Mouse (Mus musculus) bone marrow, adult 2 months (tissue): ENCODE measurements at regions not wholly inside any gene's neighbourhood (a gene's known extent, or its start where the extent isn't known, plus 50 kb on each side); places are given as distances from the start of the nearest gene placed in this dataset.

ENCODE experiments used
- H3K27ac ChIP-seq: fragments of 200-500 bp; 2 replicates; pipeline ENCODE4 v1.5.1; 2012; ENCODE audit warnings: low read depth, mild to moderate bottlenecking, control low read depth, inconsistent platforms, low read length; ENCODE audit not compliant: control insufficient read depth, poor library complexity, insufficient read depth
- H3K4me1 ChIP-seq: fragments of 200-500 bp; 2 replicates; pipeline ENCODE4 v1.6.1; 2011; ENCODE audit warnings: low read length; ENCODE audit not compliant: control insufficient read depth, insufficient read depth
- H3K4me3 ChIP-seq: fragments of 200-500 bp; replicated peaks from 2 replicates; pipeline ENCODE3; 2011; ENCODE audit warnings: mild to moderate bottlenecking, low read depth, low read length, control low read depth; ENCODE audit not compliant: control insufficient read depth
- CTCF ChIP-seq: fragments of 200-500 bp; IDR thresholded peaks from 2 replicates; pipeline ENCODE4 v1.5.1; 2011; ENCODE audit warnings: low read length, control low read depth; ENCODE audit not compliant: control insufficient read depth, insufficient read depth
- POLR2A ChIP-seq: fragments of 200-500 bp; IDR thresholded peaks from 2 replicates; pipeline ENCODE4 v1.6.1; 2011; ENCODE audit warnings: low read depth, mild to moderate bottlenecking, control low read depth, low read length, borderline replicate concordance; ENCODE audit not compliant: control insufficient read depth
- WGBS: fragments of 180-500 bp; shearing (Covaris S2); methylation state at CpG from one replicate; pipeline ENCODE4 v1.1.7; 2018; 5-methylcytosine and 5-hydroxymethylcytosine counted together

DNA sequence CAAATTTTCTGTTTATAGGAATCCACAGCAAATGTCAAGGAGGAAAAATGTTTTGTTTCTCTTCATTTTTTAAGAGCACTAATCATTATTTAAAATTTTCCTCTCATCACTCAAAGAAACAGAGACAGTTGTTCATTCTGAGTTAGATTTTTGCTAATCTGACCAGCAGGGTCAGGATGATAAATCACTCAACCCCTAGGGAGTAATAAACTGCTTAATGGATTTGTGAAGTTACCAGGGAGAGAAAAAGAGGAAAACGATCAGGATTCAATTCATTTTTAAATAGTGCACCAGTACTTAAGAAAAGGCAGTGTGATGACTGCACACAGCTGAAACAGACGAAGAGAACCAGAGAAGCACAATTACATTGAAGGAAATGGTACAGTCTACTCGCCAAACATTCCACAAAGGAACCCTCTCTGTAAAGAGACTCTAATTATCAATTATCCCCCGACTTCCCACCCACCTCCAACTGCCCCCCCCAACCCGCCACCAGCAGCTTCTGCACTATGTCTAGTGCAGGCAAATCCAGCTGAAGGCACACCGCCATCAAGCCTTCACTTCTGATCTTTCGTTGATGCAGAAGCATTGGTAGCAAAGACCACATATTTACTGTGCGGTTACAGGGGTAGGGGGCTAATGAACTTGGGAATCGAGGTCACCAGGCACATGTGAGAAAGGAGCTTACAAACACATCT lies 481.9 kb downstream of the Psat1 start:
- Histone ChIP-seq H3K4me1 (no peaks in the 10 kb centered on the region), H3K27ac (no peak overlapping the region), H3K4me3 (no peak overlapping the region)
- WGBS: 68% methylated on average over 9 of the region's 9 CpGs
- TF ChIP-seq CTCF (no peak), POLR2A (no peak)

DNA sequence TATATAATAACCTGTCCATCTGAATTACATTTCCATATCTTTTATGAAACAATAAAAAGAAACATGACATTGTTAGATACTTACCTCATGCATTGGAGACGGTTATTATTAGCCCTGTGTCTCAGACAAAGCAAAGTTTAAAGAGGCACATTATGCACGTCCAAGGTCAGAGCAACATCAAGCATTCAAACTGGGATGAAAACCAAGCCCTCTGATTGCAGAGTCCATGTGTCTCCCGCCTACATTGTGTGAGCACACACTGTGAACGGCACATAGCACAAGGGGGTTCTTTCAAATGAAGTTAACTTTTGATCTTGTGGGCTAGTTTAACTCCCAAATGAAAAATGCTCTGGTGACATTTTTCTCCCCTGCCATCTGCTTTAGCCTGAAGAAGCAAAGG lies 489.3 kb downstream of the Psat1 start:
- WGBS: 69% methylated on average over 4 of the region's 4 CpGs
- H3K4me1 ChIP-seq: no peaks in the 10 kb centered on the region
- TF ChIP-seq CTCF: no peak
- TF ChIP-seq POLR2A: no peak

DNA sequence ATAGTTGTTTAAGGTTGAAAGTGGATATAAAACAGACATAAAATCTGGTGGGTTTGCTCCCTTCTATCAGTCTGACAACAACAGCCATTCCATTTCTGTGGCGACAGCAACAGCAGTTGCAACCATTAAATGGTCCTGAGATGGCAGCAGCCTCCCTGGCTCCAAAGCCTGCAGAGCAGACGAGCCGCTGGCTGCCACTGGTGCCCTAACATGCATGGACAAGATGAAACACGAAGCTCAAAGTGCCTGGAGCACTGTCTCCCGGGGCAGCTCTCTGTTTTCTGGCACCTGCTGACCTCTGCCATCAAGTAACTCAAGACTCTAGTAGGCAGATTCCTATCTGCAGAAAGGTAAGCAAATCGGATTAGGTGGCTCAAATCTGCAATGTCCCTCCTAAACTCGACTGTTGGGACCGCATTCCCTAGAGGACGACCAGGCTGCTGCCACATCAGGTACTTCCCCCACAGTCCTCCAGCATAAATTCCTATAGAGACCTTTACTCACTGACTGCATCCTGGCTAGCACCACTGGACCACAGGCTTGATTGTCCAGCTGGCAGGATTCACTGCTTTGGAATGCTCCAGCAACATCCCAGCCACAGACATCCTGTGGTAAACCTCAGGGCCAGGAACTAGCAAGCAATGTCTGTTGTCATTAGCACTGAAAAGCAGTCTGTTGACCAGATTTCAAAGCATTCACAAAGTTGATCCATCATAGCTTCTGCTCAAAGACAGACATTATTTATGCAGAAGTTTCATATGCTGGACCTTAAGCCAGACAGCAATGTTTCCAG lies 490.0 kb downstream of the Psat1 start:
- WGBS: 49% methylated on average over 9 of the region's 9 CpGs

More for the DNA sequence above, 489.3 kb downstream of the Psat1 start:
- Histone ChIP-seq H3K27ac (no peak overlapping the region), H3K4me3 (no peak overlapping the region)

DNA sequence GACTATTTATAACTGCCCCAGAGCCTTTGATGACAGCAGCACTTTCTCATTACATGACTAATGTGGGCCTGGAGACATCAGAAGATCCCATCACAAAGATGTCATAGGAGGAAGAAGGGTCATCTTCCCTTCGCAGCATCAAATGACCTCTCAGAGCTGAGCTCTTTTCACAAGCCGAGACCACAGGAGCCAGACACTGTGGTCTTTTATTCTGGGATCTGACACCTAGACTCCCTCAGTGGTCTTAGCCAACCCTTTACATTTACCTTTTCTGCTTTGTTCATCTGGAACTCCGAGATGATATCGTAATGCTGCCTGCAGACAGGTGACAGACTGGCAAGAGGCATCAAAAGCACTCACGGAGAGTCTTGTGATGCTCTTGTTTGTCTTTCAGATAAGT lies 498.1 kb downstream of the Psat1 start:
- WGBS: 81% methylated on average over 5 of the region's 5 CpGs
- H3K27ac ChIP-seq: no peak overlapping the region
- no peak overlapping the region for H3K4me3 ChIP-seq
- TF ChIP-seq POLR2A: no peak
- TF ChIP-seq CTCF: no peak
- H3K4me1 ChIP-seq: no peaks in the 10 kb centered on the region

More for the DNA sequence above, 490.0 kb downstream of the Psat1 start:
- no peak overlapping the region for H3K27ac ChIP-seq
- TF ChIP-seq CTCF: no peak
- TF ChIP-seq POLR2A: no peak
- H3K4me3 ChIP-seq: no peak overlapping the region
- H3K4me1 ChIP-seq: no peaks in the 10 kb centered on the region

DNA sequence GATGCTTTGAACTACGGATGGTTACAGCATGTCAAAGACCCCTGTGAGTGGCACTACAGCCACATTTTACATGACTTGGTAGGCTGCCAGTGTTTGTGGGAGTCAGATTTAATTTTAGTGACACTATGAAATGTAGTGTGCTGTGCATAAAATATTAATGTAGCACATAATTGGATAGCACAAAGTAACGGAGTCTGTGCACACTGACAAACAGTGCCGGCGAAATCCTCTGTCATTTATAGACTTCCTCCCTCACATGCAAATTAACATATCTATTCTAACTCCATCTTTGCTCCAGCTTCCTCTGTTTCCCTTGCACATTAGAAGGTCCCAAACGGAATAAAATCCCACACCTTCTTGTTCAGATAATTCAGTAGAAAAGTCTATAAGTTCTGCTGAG lies 515.3 kb downstream of the Psat1 start:
- Histone ChIP-seq H3K27ac (no peak overlapping the region), H3K4me3 (no peak overlapping the region), H3K4me1 (no peaks in the 10 kb centered on the region)
- no peak for TF ChIP-seq POLR2A
- TF ChIP-seq CTCF: no peak
- WGBS: 82% methylated on average over 5 of the region's 5 CpGs

DNA sequence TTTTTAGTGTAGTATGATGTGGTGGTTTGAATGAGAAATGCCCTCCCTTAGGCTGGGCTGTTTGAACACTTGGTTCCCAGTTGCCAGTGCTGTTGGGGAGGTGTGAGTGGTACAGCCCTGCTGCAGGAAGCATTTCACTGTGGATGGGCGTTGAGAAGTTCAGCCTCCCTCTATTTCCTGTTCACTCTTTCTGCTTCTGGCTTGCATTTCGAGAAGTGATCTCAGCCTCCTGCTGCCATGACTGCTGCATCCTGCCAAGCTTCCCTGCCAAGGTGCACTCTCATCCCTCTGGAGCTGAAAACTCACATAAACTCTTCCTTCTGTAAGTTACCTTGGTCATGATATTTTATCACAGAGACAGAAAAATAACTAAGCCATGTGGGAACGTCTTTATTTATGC lies 525.8 kb downstream of the Psat1 start:
- WGBS: 16% methylated on average over 3 of the region's 3 CpGs
- Histone ChIP-seq H3K4me1 (no peaks in the 10 kb centered on the region), H3K27ac (no peak overlapping the region), H3K4me3 (no peak overlapping the region)
- no peak for TF ChIP-seq CTCF
- no peak for TF ChIP-seq POLR2A

DNA sequence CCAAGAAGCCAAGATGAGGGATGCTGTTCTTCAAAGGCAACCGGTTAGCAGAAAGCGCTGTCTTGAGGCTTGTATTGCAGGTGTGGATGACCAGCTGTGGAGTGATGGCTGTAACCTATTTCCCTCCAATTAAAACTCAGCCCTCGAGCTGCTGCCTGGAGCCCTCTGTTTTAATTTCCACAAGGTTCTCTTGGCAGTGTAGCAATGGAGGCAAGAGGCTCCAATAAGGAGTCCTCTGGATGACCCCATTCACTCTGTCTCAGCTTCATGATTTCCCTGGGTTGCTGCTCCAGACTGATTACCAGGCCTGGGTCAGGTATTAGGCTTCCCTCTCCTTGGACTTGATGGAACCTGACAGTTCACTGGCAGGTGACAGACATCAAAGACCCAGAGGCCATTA lies 548.5 kb downstream of the Psat1 start:
- no peak overlapping the region for H3K27ac ChIP-seq
- H3K4me3 ChIP-seq: no peak overlapping the region
- 78% methylated on average over 3 of the region's 3 CpGs for WGBS
- TF ChIP-seq POLR2A (no peak), CTCF (no peak)
- no peaks in the 10 kb centered on the region for H3K4me1 ChIP-seq

DNA sequence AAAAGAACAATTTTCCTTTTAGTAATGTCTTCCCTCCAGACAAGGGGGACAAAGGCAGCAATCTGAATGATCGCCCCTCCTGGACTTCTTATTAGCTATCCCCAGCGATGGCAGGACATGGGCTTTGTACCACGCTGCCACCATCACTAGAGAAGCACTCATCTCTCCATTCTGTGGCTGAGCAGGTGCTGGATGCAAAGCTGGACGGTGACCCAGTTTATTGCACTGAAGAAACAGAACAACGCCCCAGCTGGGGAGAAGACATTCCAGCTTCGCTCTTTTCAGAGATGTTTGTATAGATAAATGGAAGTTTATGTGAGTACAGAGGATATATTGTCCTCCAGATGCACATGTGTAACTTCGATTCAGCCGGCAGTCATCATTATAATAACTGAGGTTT lies 575.5 kb downstream of the Psat1 start:
- no peak overlapping the region for H3K27ac ChIP-seq
- TF ChIP-seq POLR2A: no peak
- TF ChIP-seq CTCF: no peak
- 73% methylated on average over 8 of the region's 8 CpGs for WGBS
- H3K4me3 ChIP-seq: no peak overlapping the region
- no peaks in the 10 kb centered on the region for H3K4me1 ChIP-seq

DNA sequence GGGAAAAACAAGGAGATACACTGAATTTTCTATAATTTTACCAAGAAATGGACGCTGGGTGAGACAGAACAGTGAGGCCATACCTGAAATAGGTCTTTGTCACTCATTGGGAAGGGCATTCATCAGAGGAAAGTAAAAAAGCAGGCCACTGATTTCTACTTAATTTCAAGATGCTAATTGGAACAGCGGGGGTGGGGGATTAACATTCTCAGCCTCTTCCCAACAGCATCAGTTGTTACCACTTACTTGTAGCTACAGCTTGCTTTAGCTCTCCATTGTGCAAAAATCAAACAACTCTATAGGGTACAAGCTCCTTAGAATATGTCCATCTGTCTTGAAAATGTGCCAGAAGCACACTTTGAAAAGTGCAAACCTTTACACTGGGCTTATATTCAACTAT lies 580.2 kb downstream of the Psat1 start:
- WGBS: 68% methylated on average over 2 of the region's 2 CpGs
- Histone ChIP-seq H3K27ac (no peak overlapping the region), H3K4me3 (no peak overlapping the region), H3K4me1 (no peaks in the 10 kb centered on the region)
- TF ChIP-seq POLR2A (no peak), CTCF (no peak)
